Mouse (Mus musculus) kidney, postnatal 25 days (tissue): ENCODE results near the gene Meox1.

ENCODE experiments used
- DNase-seq, 2 experiments: peaks; one replicate each; pipeline ENCODE4 v3.0.0; 2021; ENCODE audit warnings: mixed read lengths in 2 of 2

Meox1 gene

GRCm38 (mm10) chr11:101849286-101849685, 44.9 kb downstream of the Meox1 start:
- peak; percentile 61 to 78 for DNase-seq

GRCm38 (mm10) chr11:101847509-101847908, 46.7 kb downstream of the Meox1 start:
- DNase-seq = no peak

GRCm38 (mm10) chr11:101842773-101843163, 51.4 kb downstream of the Meox1 start:
- no peak for DNase-seq

GRCm38 (mm10) chr11:101841998-101842772, 52.0 kb downstream of the Meox1 start:
- DNase-seq = peak; percentile 21 to 68

GRCm38 (mm10) chr11:101840405-101840804, 53.8 kb downstream of the Meox1 start:
- no peak for DNase-seq

GRCm38 (mm10) chr11:101839426-101839825, 54.7 kb downstream of the Meox1 start:
- peak in 1 of 2 experiments; percentile 5 for DNase-seq

GRCm38 (mm10) chr11:101832001-101832400, 62.2 kb downstream of the Meox1 start:
- DNase-seq = peak; percentile 35 to 39

GRCm38 (mm10) chr11:101830616-101831015, 63.6 kb downstream of the Meox1 start:
- DNase-seq = no peak

- peak; percentile 57 to 75 for DNase-seq
Observed at GRCm38 (mm10) chr11:101830112-101830511, 64.1 kb downstream of the Meox1 start.

- no peak for DNase-seq
Observed at GRCm38 (mm10) chr11:101828718-101829117, 65.5 kb downstream of the Meox1 start.
